Mouse (Mus musculus): ENCODE measurements at regions not wholly inside any gene's neighbourhood (a gene's known extent, or its start where the extent isn't known, plus 50 kb on each side); places are given as distances from the start of the nearest gene placed in this dataset.

DNA sequence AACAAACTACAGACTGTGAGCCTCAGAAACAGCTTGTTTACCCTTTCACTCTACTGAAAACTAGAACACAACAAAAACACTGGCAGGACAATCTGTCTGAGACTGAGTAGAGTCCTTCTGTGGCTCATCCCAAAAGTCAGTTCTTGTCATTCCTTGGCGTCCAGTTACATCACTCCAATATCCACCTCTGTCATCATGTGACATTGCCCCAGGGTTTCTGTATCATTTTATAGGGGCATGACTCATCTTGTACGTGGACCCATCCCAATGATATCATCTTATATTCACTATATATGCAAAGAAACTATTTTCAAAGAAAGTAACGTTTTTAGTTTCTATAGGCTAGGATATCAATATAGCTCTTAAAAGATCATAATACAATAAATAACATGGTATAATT is 152.3 kb downstream of the Dkk2 start:
- DNase-seq (ENCODE audit: low spot score): no peak

DNA sequence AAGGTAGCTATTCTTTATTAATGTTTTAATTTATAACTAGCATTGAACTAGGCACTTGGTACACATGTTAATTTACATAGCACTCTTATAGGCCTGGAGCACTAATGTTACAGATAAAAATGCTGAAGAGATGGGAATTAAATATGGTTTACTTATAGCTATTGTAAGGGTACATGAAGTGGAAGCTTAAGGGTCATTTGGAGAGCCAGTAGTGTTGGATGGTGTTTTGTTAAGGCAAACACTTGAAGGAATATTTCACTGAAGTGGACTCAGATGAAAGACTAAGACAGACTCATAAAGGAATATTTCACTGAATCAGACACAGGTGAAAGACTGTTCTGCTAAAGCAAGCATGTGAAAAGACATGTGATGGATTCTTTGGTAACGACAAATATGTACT is 172.7 kb downstream of the Dkk2 start:
- no peak for DNase-seq (ENCODE audit: low spot score)

DNA sequence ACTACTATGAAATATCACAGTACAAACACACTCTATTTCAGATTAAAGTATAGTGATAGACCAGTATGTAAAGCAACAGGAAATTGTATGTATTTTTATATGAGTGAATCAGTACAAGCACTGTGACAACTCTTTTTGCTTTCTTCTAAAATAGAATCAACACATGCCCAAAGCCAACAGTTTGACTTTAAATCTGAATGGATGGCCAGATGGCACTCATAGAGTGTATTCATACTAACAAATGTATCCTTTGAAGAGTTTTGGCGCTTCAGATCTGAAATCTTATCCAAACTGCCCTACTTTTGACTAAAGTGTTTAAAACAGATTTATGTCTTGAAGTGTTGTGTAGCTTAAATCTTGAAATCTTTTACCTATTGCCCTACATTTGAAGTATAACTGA is 184.5 kb downstream of the Dkk2 start:
- no peak for DNase-seq (ENCODE audit: low spot score)

DNA sequence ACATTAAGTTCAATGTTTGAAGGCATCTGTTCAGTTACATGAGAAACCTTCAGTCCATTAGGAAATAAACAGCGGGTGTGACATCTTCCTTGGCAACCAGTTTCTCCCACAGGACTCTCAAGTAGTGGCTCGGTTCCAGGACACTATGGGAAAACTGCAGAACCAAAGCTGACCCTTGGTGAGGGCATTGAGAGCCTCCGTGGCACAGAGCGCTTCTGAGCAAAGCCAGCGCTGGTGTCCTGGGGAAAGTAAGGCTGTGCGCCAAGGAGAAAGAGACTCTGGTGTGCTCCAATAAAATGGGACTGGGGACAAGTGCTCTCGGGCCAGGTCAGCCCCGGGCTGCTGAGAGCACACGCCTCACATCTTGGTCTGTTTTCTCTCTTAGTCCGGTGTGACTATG is 189.7 kb downstream of the Dkk2 start:
- DNase-seq (ENCODE audit: low spot score): no peak

DNA sequence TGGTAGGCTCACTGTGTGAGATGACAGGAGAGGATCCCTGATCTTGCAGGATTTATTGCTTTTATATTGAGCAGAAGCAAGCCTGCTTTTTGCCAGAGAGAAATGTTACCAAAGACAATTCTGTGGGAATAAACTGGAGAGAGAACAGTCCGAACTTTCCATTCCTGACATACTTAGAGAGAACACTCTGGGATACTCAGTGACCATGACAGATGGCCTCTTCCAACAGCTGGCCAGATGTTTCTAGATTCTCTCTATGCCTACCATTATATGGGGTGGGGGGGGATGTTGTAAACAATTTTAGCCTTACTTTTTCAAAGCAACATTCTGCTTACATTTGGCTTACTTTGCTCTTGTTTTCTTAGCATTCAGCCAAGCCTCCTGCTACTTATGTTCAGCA is 192.7 kb downstream of the Dkk2 start:
- DNase-seq (ENCODE audit: low spot score): no peak

DNA sequence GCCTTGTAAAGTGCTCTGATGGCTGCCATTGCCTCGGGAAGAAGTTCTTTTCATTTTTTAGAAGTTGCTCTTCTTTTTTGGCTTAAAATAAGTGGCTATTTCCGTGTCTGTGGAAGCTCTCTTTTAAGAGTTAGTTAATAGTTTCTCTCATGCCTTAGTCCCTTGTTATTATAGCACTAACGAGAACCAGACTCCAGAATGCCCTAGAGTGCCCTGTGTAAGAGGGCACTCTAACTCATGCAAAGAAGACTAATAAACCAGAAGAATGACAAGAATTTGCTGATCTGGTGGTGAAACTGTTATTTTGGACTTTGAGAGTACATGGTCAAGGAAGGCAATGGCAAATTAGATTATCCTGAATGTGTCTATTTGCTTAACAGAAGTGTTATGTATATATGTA is 202.6 kb downstream of the Dkk2 start:
- DNase-seq (ENCODE audit: low spot score): no peak

DNA sequence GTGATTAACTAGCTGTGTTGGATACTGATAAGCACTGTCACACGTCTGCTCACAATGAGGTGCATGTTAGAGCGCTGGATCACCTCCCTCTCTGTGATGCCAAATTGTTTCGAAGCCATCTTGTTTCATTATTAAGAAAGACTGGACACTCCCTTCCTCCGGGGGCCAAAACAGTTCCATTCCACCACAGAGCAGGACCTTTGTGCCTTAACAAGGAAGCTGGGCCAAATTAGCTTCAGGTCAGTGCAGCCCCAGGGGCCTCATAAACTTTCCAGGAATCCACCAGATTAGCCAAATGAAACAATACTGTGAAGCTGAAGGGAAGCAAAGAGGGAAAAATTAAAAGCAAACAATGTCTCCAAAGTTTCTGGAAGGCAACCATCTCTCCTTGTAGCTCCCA is 241.9 kb downstream of the Dkk2 start:
- DNase-seq (ENCODE audit: low spot score): no peak

DNA sequence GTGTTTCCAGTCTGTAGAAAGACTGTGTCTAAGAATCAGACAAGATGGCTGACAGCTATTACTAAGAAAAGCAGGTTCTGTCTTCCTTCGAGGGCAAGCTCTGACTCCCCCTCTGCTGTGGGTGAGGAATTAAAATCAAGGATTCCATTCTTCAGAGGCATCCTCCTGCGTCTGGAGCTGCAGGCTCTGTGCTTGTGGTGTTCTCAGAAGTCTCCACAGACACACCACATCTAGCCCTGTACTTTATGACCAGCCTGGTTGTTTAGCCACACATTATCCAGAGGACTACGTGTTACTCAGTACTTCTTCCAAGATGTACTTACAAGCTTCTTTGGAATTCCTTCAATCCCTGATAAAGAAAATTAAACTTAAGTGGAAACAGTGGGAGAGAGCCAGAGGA is 258.5 kb downstream of the Dkk2 start:
- DNase-seq (ENCODE audit: low spot score): no peak

DNA sequence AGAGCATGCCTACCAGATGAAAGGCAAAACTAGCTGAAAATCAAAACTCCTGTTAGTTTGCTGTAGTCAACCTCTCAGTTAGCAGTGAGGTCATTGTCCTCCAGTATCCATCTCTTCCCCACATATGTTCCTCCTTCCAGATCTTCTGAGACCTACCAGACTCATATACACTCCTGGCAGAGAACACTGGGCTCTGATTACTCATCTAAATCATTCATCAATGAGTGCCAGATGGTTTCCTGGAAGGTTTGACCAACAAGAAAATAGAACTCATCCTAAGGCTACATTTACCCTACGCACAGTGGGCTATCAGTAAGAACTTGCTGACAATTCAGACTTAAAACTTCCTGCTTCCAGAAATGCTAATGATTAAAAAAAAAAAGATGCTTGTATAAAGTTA is 260.8 kb downstream of the Dkk2 start:
- no peak for DNase-seq (ENCODE audit: low spot score)

DNA sequence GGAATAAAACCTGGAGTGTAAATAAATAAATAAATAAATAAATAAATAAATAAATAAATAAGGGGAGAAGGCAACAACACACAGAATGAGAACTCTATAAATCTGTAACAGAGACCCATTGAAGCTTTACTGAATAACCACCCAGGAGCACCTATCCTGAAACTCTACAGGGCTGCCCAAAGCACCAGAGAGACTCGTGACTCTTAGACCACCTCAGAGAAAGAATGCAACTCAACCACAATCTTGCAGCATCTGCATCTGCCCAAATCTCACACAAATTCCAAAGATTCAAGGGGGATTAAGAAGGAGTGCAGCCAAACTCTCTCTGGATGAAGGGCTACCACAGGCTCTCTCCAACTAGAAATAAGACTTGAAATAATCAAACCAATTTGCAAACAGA is 264.5 kb downstream of the Dkk2 start:
- DNase-seq (ENCODE audit: low spot score): no peak

DNA sequence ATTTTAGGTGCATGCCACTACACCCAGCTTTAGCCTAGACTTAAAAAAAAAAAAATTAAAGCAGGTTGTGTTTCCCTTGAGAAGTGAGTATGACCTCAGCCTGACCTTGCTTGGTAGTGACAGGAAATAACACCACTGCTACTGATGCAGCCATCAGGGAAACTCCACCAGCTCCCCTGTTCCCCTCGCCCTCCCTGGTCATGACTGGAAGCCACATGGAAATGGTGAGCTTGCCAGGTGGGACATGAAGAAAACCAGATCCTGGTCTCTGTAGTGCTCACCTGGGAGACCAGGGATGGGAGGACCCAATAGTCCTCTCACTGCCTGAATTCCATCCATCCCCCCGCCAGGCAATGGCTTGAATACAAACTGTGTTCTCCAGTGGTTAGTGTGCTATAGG is 268.1 kb downstream of the Dkk2 start:
- DNase-seq (ENCODE audit: low spot score): no peak

DNA sequence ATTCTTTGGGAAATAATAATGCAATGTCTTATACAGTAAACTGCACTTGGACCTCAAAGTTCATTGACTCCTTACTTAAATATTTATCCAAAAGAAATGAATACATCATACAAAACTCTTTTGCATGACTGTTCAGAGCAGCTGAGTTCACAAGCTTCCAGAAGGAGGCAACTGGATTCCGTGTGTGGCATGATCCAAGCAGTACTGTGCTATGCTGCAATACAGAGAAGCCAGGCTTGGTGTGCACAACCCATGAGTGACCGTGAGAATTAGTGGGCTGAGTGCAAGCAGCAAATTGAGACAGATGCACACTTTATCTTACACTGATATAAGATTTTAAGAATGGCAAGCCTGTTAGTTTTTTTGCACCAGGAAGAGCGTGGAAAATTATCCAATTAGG is 270.0 kb upstream of the Gimd1 start:
- DNase-seq (ENCODE audit: low spot score): no peak

DNA sequence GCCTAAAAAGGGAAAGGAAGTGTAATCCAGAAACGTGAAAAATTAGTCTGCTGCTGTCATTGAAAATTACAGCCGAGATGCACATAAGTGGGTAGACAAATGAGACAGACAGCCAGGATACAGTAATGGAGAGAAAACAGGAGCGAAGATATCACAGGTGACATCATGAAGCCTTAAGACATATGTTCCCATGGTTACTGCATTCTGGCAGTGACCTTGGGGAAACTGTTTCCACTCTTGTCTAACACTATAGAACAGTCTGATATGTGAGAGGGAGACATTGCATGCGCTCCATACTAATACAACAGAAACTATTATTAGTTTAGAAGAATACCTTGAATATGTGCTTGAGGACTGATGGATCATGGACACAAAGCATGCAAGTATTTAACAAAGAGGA is 254.0 kb upstream of the Gimd1 start:
- DNase-seq (ENCODE audit: low spot score): no peak

DNA sequence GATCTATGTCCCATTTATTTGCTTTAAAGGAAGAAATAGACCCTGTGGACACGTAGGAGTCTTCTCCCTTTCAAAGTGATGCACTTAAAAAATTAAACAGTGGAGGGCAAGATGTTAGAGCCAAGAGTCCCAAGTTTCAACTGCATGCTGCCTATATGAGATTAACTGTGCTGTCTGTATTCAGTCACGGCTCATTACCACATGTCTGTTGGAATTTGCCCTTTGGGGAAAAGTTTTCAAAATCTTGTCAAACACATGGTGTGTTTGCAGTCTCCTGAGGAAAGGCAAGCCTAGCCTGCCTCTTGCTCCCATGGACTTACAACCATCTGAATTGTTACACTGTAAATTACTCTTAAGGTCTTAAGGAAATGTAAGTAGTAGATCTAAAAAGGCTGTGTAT is 211.9 kb upstream of the Gimd1 start:
- DNase-seq (ENCODE audit: low spot score): no peak

DNA sequence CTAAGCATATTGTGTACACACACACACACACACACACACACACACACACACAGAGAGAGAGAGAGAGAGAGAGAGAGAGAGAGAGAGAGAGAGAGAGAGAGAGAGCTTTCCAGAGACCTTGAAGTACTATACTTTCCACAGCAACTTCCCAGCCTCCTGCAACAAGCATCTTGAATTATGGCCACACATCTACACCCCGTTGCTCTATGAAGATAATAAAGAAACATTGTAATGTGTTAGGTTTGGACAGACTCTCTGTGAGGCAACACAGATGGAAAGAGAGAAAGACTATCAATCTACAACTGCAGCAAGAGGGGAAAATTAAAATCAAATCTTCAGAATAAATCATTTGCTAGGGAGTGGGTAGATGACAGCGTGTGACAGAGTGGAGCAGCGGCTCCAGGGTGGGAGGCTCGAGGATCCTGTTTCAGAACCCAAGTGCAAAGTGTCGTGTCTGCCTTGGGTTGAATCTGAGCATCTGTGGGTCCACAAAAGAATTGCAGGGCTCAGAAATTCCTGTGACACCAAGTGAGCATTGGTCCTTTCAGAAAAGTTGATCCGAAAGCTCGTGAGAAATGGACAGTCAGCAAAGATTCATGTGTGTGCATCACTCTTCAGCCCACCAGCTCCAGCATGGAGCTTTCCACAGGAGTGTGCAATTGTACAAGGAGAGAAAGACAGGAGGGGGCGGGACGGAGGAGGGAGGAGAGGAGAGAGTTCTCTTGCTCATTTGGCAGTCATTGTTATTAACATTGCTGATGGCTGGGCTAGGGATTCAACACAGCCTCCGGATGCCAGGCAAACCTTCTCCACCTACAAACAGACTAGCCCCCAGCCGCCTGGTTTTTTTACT is 203.6 kb upstream of the Gimd1 start:
- no peak for DNase-seq (ENCODE audit: low spot score)

DNA sequence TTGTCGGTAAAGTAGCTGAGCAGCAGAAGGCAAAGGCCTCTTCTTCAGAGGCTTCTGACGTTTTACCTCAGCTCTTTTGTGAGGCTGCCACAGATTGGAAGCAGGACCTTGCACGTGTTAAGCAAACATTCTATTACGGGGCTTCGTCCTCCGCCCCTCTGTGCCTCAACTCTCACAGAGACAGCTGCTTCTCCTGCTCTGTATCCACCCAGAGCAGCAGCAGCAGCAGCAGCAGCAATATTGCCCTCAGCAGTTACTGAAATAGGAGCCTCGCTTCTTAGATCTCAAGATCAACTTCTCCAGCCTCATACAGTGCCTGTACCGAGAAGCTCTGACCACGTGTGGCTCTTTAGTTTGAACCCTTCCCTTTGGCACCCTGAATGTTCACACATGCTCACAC is 202.4 kb upstream of the Gimd1 start:
- no peak for DNase-seq (ENCODE audit: low spot score)

DNA sequence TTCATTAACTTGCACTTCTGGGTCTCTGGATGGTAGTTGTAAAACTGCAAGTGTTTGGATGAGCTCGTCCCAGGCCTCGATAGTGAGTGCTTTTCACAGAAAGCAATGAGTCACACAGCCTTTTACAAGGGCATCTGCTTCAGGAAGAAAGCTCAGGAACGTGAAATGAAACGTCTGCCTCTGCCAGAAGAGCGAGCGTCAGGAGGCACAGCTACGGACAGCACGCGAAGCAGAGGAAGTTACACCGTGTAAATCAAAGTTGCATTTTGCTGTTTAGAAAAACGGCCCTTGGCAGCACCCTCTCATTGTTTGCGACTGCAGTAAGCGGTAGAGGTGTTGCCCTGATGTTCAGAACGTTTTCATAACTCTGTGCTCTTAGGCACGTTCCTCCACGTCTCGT is 201.5 kb upstream of the Gimd1 start:
- no peak for DNase-seq (ENCODE audit: low spot score)

DNA sequence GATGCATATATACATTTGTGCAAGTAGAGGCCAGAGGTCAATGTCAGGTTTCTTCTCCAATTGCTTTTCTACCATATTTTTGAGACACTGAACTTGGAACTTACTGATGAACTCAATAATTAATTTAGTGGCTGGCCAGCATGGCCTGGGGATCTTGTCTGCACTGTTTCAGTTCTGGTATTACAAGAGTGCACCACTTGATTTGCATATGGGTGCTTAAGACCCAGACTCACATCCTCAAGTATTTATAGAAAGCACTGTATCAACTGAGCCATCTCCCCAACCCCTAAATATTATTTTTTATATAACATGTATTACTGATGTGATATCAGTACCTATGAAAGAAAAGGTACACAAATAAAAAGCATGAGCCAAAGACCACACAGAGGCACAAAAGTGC is 197.8 kb upstream of the Gimd1 start:
- DNase-seq (ENCODE audit: low spot score): no peak

DNA sequence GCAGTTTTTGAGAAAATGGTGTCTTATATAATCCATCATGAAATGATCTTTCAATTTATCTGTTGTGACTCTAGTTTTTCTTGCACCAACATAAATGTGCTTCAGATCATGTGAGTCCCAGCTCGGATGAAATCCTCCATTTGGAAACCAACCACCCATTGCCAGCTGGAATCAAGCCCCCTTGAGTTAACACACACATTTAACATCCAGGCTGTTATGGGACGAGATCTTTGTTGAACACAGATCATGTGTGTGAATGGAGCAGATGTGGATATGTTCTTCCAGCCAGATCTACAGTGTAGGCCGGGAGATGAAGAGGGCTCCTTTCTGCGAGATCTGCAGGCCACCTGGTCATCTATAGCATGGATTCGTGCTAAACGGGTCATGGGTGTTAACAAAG is 188.4 kb upstream of the Gimd1 start:
- no peak for DNase-seq (ENCODE audit: low spot score)

DNA sequence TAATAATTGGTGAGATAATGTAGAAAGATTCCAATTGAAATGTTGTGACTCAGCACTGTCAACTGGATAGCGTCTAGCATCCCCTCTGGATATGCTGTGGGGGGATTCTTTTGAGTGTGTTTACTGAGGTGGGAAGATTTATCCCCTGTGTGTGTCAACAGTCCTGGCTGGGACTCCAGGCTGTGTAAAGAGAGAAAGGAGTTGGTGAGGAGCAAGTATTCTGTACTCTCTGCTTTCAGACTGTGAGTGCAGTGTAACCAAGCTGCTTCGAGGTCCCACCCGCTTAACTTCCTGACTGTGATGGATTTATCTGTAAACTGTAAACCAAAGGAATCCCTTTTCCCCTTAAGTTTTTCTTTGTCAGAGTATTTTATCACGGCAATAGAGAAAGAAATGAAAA is 175.7 kb upstream of the Gimd1 start:
- no peak for DNase-seq (ENCODE audit: low spot score)

DNA sequence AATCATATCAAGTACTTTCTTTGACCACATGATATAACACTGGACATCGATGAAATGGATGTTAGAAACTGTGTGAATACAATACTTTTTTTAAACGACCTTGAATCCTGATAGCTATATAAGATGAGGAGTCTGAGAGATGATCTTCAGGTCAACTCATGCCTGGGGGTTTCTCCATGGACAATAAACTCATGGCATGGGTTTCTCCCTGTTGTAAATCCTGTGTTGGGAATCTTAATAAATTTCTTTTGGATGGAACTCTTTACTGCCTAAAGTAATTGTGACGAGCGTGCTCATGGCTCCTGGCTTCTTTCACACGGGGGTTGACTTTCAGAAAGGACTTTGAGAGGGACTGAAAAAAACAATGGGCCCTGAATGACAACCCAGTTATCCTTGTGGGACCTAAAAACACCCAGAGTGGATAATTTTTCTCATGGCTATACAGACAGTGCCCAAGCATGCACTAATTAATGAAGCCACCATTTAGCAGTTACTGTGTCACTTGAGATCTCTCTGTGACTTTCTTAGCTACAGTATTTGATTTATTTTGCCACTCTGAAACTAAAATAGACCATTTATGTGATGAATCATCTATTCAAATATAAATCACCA is 167.2 kb upstream of the Gimd1 start:
- DNase-seq (ENCODE audit: low spot score): no peak

DNA sequence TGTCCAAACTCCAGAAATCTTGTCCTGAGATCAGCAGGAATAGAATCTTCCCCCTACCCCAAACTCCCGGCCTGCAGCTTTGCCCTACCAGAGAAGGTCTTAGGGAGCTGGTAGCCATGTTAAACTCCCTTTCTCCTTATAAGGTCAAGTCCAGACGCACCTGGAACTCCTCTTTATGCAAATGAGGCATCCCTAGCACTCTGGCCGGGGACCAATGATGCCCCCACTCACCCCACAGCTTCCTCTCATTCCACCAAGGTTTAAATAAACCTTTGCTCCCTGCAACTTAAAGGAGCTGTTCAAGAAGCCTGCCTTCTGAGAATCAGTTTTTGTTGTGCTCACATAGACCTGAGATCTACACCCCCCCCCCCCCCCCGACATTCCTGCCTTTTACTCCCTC is 158.6 kb upstream of the Gimd1 start:
- DNase-seq (ENCODE audit: low spot score): no peak

DNA sequence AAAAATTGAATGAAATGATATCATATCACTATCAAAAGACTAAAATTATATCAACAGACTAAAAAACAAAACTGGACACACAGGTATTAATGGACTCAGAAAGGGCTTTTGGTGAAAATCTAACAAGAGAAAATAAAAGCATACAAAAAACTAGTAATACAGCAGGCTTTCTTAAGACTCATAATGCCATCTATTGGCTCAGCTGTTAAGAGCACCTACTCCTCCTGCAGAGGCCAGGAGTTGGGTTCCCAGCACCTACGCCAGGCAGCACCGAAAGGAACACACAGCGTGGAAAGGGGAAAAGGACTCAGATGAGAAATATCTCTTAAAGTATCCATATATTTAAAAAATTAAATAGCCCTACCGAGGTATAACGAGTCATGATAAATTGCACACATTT is 151.9 kb upstream of the Gimd1 start:
- no peak for DNase-seq (ENCODE audit: low spot score)

DNA sequence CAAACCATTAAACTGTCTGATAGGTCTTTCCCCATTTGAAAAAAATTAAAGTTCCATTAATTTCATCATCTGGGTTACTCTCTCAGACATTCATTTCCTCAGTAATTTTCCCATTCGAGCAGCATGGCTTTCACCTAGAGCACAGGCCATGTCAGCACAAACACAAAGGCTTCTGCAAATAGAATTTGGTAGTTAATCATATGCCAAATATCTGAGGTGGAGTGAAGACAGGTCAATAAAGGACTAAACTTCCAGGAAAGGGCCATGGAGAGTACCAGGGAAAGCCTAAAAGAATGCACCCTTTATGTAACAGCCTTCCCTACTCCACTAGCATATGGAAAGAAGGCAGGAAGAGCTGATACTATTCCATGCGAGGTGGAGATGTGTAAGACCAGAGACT is 150.3 kb upstream of the Gimd1 start:
- DNase-seq (ENCODE audit: low spot score): no peak

All from layer of hippocampus, adult 9-10 months (tissue).